ENCODE assay signal across 8 mouse cellular contexts in the genomic region with DNA sequence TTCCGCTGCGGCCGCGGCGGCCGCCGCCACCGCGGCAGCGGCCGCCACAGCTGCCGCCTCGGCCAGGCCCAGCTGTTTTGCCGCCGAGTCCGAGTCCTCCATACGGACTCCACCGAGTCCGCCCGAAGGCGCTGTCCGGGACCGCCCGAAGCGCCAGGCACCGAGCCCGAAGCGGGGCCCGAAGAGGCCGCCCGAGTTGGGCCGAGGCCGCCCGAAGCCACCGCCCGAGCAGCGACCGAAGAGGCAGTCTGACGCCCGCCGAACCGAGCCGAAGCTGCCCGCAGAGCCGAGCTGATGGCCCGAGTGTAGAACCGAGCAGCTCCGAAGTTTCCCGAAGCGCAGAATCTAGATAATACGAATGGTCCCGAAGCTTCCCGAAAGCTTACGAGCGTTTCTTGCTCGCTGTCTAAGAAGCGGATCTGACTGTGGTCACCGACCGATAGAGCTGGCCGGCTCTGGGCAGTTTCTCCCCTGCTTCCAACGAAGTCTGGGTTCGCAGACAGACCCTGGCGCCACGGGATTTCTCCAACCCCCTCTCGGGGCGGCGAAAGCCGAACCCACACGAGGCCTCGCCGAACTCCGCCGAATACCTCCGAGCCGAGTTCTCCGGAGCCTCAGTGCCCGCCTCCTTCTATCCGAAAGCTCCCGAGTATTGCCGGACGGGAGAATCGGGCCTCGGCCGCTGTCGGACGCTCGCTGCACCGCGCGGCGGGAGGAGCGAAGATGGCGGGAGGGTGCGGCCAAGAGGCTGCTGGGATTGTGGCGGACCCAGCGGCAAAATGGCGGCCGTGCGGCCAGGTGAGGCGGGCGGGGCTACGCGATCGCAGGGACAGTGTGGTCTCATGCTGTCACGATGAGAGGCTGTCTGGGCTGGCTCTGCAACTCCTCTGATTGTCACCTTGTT. TPM values are rescaled to one million over a fixed set of nuclear protein-coding genes. Genes with fewer than 3 reads are reported as not detected.
DNase-seq lines count a peak whose midpoint lies in the region; ATAC-seq and TF ChIP-seq lines count a peak whose summit lies in the region.

TSS of gene Deaf1 (minus strand) at position 222 of the 904 bp plus-strand sequence.
TSS of gene Tmem80 (plus strand) at position 271 of the 904 bp plus-strand sequence.

- no peaks in the 10 kb centered on the region for H3K9me3 ChIP-seq in hindbrain, postnatal 0 days (ENCODE audit: low read length)

- peak; percentile 92 for ATAC-seq in common myeloid progenitor, adult 5-6 weeks (replicated peaks; ENCODE audit: low read depth, poor library complexity, severe bottlenecking)
- ATAC-seq in hindbrain, postnatal 0 days = peak; percentile 96
- peak; percentile 89 for ATAC-seq in megakaryocyte, adult 5-6 weeks (ENCODE audit: poor library complexity, severe bottlenecking)

- peak within 1 kb of the TSS; percentile 93 for H3K4me3 ChIP-seq in gastrocnemius, adult 2 months
- peak within 1 kb of the TSS; percentile 58 for H3K4me3 ChIP-seq in hindbrain, postnatal 0 days (ENCODE audit: low read length)
- peak within 1 kb of the TSS; percentile 55 for H3K4me3 ChIP-seq in left cerebral cortex, adult 2 months

- peak within 1 kb of the TSS; percentile 76 for H3K9ac ChIP-seq in hindbrain, postnatal 0 days (replicated peaks; ENCODE audit: low read length)

- peaks cover 12% of the 10 kb centered on the region; the same call in 1 of the 2 replicates for H3K36me3 ChIP-seq in hindbrain, postnatal 0 days (ENCODE audit: insufficient read depth, low read length)

- no peaks in the 10 kb centered on the region for H3K27me3 ChIP-seq in hindbrain, postnatal 0 days (ENCODE audit: insufficient read depth, low read length)

- peak within 1 kb of the TSS; percentile 93 for H3K4me2 ChIP-seq in hindbrain, postnatal 0 days (ENCODE audit: low read depth, low read length)

- TF ChIP-seq CTCF in gastrocnemius, adult 2 months (IDR thresholded peaks at IDR 0.05) = no peak
- TF ChIP-seq CTCF in hindbrain, postnatal 0 days (IDR thresholded peaks at IDR 0.05; ENCODE audit: low read depth) = no peak
- no peak for TF ChIP-seq CTCF in left cerebral cortex, adult 2 months (IDR thresholded peaks at IDR 0.05)

- DNase-seq in ZHBTc4 (ENCODE audit: low read depth, low spot score) = peak; percentile 90
- peak; percentile 100 for DNase-seq in gastrocnemius, adult 2 months
- peak; percentile 100 for DNase-seq in hindbrain, postnatal 0 days (ENCODE audit: low spot score)
- peak; percentile 99 to 100 for DNase-seq in left cerebral cortex, adult 2 months (ENCODE audit: extremely low spot score in 1 of 2, low spot score in 2 of 2)
- DNase-seq in right cerebral cortex, adult 2 months (ENCODE audit: low spot score in 2 of 2) = peak; percentile 100
- peak; percentile 100 for DNase-seq in urinary bladder, postnatal 14 days (ENCODE audit: low spot score)

- WGBS in hindbrain, postnatal 0 days = under 1% methylated on average over 103 of the region's 105 CpGs

- intact Hi-C loops in gastrocnemius, adult 2 months (cut with DNase I) = no loop called here
- intact Hi-C loops in left cerebral cortex, adult 2 months (cut with DNase I) = loop anchor here (5.0 kb wide), 1 partner anchor 65 kb away; the partner anchor contains the start of gene Taldo1

- peaks cover 24% of the 10 kb centered on the region for H3K4me1 ChIP-seq in hindbrain, postnatal 0 days (ENCODE audit: insufficient read depth, low read length)

- peak within 1 kb of the TSS; percentile 98 for H3K27ac ChIP-seq in gastrocnemius, adult 2 months
- H3K27ac ChIP-seq in hindbrain, postnatal 0 days = peak within 1 kb of the TSS; percentile 100
- H3K27ac ChIP-seq in left cerebral cortex, adult 2 months = peak within 1 kb of the TSS; percentile 100

RNA-seq across cellular contexts. Expression of gene Deaf1, which starts in this region (rescaled TPM):
- total RNA-seq in common myeloid progenitor, adult 5-6 weeks (2017) = 18.7 and 29.1 TPM in 2 replicates
- total RNA-seq in gastrocnemius, adult 2 months (2021) = 10 to 100 TPM; 13.3 to 14.0 TPM
- 218 and 220 TPM in 2 replicates for total RNA-seq in hindbrain, postnatal 0 days (2014; rRNA removed)
- 200 and 237 TPM in 2 replicates for polyA plus RNA-seq in hindbrain, postnatal 0 days (2015; fragmentation: Nextera tagmentation; extraction: Ambion mirVana)
- 10 to 100 TPM; 63.1 to 63.8 TPM for total RNA-seq in left cerebral cortex, adult 2 months (2021)
- 36.1 and 36.5 TPM in 2 replicates for total RNA-seq in megakaryocyte, adult 5-6 weeks (2015)
- total RNA-seq in megakaryocyte, adult 5-6 weeks (2017) = 11.4 and 14.6 TPM in 2 replicates

RNA-seq across cellular contexts. Expression of gene Tmem80, which starts in this region (rescaled TPM):
- 7.4 and 9.0 TPM in 2 replicates for total RNA-seq in common myeloid progenitor, adult 5-6 weeks (2017)
- total RNA-seq in gastrocnemius, adult 2 months (2021) = 10 to 100 TPM; 11.5 to 16.9 TPM
- total RNA-seq in hindbrain, postnatal 0 days (2014; rRNA removed) = 31.6 and 36.4 TPM in 2 replicates
- 42.0 and 44.9 TPM in 2 replicates for polyA plus RNA-seq in hindbrain, postnatal 0 days (2015; fragmentation: Nextera tagmentation; extraction: Ambion mirVana)
- 10 to 100 TPM; 33.3 to 34.9 TPM for total RNA-seq in left cerebral cortex, adult 2 months (2021)
- 11.8 and 12.0 TPM in 2 replicates for total RNA-seq in megakaryocyte, adult 5-6 weeks (2015)
- 6.0 and 8.7 TPM in 2 replicates for total RNA-seq in megakaryocyte, adult 5-6 weeks (2017)

Comparison
In these comparisons a context has a peak if more than half of its experiments do, and no peak if none do; other contexts are left out.
1. Peak in every context shown above with its lines: DNase-seq, ATAC-seq, H3K4me3 ChIP-seq and H3K27ac ChIP-seq.